Mouse (Mus musculus): ENCODE results near the gene Tedc1. TPM values are rescaled to one million over a fixed set of nuclear protein-coding genes. Genes with fewer than 3 reads are reported as not detected.

The Tedc1 gene
- polyA plus RNA-seq, 1 experiment = 4.2 TPM

DNA sequence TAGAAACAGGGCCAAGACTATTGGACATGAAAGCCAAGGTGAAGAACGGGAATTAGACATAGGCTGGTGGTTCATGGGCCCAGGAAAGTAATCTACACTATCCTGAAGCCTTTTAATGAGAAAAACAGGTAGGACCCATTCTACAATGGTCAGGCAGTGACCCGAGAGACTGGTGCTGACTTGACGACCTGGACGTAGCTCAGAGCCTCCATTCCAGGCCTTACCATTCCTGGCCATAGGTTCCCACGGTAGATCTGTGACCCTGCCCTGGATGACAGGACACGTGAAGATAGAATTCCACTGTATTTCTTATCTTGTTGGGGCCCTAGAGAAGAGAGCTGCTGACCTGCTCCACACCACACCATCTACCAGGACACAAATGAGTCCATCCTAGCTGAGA lies 17.9 kb upstream of the Tedc1 start:
- TF ChIP-seq POLR2A (IDR thresholded peaks at IDR 0.05; ENCODE audit: borderline replicate concordance, extremely low read depth, low read depth, low read length) = no peak
- no peak for TF ChIP-seq CTCF (IDR thresholded peaks at IDR 0.05; ENCODE audit: insufficient read depth, low read length)
- DNase-seq = no peak
- H3K4me1 ChIP-seq (ENCODE audit: control insufficient read depth, insufficient read depth, low read length) = peaks cover 19% of the 10 kb centered on the region
- 79% methylated on average over 6 of the region's 6 CpGs for WGBS
- H3K4me3 ChIP-seq (replicated peaks; ENCODE audit: extremely low read depth, low read depth, low read length) = no peak overlapping the region

DNA sequence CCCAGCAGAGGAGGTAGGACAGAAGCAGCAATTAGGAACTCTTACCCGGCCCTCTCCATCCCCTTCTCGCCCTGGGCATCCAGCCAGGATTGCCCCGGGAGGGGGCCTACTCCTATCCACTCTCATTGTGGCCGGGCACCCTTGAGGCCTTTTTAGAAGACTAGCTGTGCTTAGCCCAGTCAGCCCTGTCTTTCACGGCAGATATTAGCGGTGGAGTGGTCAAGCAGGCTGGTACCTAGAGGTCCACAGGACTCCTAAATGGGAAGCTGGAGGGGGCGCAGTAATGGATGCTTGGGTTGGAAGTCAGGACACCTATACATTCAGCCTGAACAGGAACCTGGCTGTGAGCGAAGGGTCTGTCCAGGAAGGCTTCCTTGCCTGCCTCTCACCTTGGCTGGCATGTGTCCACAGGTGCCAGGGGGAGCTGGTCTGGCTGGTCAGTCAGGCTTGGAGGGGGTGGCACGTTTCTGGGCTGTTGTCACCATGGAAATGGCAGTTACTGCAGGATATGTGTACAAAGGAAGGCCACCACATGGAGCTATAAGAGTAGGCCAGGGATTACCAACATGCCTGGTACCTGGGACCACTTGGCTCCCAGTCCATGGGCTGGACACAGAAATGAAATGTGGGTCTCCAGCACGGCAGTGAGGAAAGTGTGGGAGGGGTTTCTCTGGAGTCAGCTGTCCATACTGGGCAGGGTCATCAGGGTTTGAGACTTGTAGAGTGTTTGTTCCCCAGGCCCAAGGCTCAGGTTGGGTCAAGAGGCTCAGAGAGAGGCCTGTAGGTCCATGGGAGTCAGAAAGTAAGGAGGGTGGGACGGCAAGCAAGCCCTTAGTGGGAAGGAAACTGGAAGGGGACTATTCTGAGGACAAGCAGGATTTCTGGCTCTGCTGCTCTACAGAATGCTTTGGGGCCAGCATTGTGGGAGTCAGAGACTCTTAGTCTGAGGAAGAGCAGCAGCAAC lies 17.0 kb upstream of the Tedc1 start:
- DNase-seq = peak; percentile 79
- Histone ChIP-seq H3K4me1 (ENCODE audit: control insufficient read depth, insufficient read depth, low read length) (peaks cover 19% of the 10 kb centered on the region), H3K4me3 (replicated peaks; ENCODE audit: extremely low read depth, low read depth, low read length) (no peak overlapping the region)
- TF ChIP-seq POLR2A (IDR thresholded peaks at IDR 0.05; ENCODE audit: borderline replicate concordance, extremely low read depth, low read depth, low read length) (0 out of 2 replicates have a peak, but pooled peaks have one; percentile 21), CTCF (IDR thresholded peaks at IDR 0.05; ENCODE audit: insufficient read depth, low read length) (no peak)
- WGBS = 54% methylated on average over 11 of the region's 11 CpGs

DNA sequence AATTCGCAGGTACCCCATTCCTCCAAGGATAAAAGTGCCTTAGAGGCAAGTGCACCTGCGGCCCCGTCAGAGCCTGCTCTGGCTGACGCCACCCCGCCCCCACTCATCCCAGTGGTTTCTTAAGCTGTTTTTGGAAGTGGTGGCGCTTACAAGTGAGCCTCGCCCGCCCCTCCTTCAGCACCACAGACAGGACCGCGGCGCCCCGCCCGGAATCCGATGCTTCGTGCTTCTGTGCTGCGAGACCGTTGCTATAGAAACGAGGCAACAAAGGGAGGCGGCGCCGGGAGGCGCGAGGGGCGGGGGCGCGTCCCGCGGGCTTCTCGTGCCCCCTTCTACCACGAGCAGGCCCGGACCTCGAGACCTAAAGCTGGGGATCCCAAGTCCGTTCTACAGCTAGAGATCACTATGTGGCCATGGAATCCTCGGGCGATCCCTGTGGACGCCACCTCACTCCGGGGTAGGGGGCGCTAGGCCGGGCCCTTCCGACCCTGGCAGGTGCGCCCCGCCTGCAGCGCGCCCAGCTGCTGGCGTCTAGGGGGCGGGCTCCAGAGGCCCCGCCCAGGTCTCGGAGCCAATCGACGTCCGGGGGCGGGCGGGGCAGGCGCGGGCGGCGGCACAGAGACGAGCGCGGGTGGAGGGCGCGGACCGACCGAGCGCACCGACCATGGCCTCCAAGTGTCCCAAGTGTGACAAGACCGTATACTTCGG lies 16.2 kb upstream of the Tedc1 start, which contains the start of gene Crip2:
Gene Crip2, plus strand, starts transcription at position 329 of the 708 bp plus-strand sequence.
- Histone ChIP-seq H3K4me3 (replicated peaks; ENCODE audit: extremely low read depth, low read depth, low read length) (peak within 1 kb of the TSS; percentile 87), H3K4me1 (ENCODE audit: control insufficient read depth, insufficient read depth, low read length) (peaks cover 21% of the 10 kb centered on the region)
- TF ChIP-seq POLR2A (IDR thresholded peaks at IDR 0.05; ENCODE audit: borderline replicate concordance, extremely low read depth, low read depth, low read length) (peak; percentile 96), CTCF (IDR thresholded peaks at IDR 0.05; ENCODE audit: insufficient read depth, low read length) (no peak)
- DNase-seq = peak; percentile 94
- 1% methylated on average over 67 of the region's 68 CpGs for WGBS

DNA sequence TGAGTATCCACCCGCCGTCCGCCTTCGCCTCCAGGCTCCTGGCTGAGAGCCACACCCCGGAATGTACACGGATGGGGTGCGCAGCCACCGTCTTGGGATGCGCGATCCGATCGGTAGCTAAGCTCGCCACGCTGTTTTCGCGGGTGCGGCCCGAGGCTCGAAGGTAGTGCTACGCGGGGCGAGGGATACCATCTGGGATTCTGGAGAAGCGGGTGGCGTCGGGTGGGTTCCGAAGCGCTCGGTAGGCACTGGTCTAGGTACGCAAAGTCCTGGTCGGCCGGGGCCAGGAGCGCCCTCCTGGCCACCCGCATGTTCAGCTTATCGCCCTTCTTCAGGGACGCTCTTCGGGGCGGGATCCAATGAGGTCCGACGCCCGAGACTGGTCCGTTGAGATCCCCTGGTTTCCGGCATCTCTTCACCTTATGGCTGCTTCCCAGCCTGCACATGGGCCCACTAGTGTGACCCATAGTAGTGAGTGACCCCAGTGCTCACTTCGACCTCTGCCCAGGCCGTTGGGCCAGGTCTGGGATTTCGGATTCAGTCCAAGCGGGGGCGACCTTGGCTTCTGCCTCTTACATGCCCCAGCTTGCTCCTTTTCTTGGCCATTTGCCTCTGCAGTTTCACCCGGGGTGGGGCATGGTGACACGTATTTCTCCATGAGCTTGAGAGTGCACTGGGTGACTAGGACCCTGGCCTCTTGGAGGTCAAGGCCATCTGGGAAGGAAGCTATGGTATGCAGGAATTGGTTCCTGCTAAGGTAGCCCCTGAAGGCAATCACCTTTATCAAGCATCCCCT lies 15.4 kb upstream of the Tedc1 start:
- TF ChIP-seq CTCF (IDR thresholded peaks at IDR 0.05; ENCODE audit: insufficient read depth, low read length) = no peak
- TF ChIP-seq POLR2A (IDR thresholded peaks at IDR 0.05; ENCODE audit: borderline replicate concordance, extremely low read depth, low read depth, low read length) = no peak; the same call in 1 of the 2 replicates
- peak; percentile 68 for DNase-seq
- Histone ChIP-seq H3K4me3 (replicated peaks; ENCODE audit: extremely low read depth, low read depth, low read length) (peak overlapping the region; percentile 78), H3K4me1 (ENCODE audit: control insufficient read depth, insufficient read depth, low read length) (peaks cover 25% of the 10 kb centered on the region)
- 2% methylated on average over 49 of the region's 49 CpGs for whole genome bisulfite sequencing

DNA sequence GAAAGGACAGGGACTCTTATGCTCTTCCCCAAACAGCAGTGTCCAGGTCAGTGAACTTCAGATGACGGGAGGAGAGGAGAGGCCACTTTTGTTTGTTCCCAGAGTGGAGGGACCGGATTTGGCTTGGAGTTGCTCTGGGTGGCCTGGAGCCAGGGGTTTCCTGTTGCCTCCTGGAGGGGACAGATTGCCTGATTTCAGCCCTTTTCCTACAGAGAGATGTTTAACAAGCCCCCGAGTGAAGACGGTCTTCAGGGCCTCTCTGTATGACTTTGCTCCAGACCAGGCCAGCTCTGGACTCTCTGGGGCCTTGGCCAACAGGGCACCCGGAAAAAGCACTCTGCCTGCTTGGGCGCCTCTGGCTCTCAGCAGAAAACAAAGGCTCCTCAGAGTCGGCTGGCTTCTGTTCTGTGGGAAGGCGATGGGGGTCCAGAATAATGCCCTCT lies 14.7 kb upstream of the Tedc1 start:
- TF ChIP-seq POLR2A (IDR thresholded peaks at IDR 0.05; ENCODE audit: borderline replicate concordance, extremely low read depth, low read depth, low read length) = peak; percentile 51; the same call in 1 of the 2 replicates
- TF ChIP-seq CTCF (IDR thresholded peaks at IDR 0.05; ENCODE audit: insufficient read depth, low read length) = no peak
- peak overlapping the region; percentile 78 for H3K4me3 ChIP-seq (replicated peaks; ENCODE audit: extremely low read depth, low read depth, low read length)
- H3K4me1 ChIP-seq (ENCODE audit: control insufficient read depth, insufficient read depth, low read length) = peaks cover 33% of the 10 kb centered on the region
- WGBS = 17% methylated on average over 8 of the region's 8 CpGs
- peak; percentile 72 for DNase-seq

DNA sequence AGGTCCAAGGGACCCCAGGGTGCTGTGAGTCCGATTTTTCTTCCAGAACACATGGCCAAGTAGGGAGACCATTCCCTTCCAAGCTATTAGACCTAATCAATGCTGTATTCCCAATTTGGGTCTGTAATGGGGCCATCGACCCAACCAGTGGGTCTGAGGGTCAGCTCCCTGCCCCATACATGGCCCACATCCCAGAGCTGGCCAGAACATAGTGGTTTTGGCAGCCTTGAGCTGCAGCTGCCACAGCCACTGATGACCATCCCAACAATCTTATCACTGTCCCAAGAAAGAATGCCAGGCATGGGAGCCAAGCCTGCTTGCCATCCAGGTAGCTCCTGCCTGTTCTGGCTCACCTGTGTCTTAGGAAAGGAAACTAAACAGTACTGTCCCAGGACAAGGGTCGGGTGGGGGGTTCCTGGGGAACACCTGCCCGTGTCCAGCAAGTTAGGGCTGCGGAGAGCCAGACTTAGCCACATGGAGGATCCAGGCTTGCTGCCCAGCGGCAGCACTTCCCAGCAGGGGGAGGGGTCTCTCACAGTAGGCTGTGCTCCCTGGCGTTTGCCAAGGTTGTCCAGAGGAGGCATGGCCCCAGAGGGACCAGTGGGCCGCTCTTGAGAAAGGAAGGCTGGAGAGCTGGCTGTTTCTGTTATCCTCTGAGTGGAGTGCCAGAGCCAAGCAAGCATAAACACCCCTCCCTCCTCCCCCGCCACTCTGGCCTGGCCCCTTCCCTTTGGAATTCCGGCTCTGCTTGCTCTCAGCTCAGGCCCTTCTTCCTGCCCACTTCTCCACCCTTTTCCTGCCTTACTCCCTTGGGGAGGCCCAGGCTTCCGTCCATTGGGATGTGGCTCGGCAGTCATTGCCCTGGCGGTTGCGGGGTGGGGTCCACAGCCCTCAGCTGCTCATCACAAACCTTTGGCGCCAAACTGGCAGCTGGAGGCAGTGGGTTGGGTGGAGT lies 13.9 kb upstream of the Tedc1 start:
- TF ChIP-seq CTCF (IDR thresholded peaks at IDR 0.05; ENCODE audit: insufficient read depth, low read length) (no peak), POLR2A (IDR thresholded peaks at IDR 0.05; ENCODE audit: borderline replicate concordance, extremely low read depth, low read depth, low read length) (peak; percentile 66)
- Histone ChIP-seq H3K4me3 (replicated peaks; ENCODE audit: extremely low read depth, low read depth, low read length) (peak overlapping the region; percentile 78), H3K4me1 (ENCODE audit: control insufficient read depth, insufficient read depth, low read length) (peaks cover 40% of the 10 kb centered on the region)
- 9% methylated on average over 15 of the region's 15 CpGs for WGBS
- peak; percentile 83 for DNase-seq

DNA sequence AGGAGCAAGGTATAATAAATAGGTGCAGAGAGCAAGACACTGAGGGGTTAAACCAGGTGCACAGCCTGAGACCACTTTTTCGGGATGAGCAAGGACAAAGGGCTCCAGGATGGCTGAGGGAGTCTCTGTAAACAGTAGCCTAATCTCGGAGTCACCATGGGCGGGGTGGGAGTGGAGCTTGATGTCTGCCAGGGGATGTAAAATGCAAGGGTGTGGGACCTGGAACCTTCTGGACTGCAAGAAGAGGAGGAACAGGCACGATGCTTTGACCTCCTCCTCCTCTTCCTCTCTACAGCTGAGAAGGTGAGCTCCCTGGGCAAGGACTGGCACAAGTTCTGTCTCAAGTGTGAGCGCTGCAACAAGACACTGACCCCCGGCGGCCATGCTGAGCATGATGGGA lies 13.1 kb upstream of the Tedc1 start:
- WGBS = 20% methylated on average over 7 of the region's 7 CpGs
- H3K4me3 ChIP-seq (replicated peaks; ENCODE audit: extremely low read depth, low read depth, low read length) = peak overlapping the region; percentile 64
- peak; percentile 51 for DNase-seq
- TF ChIP-seq CTCF (IDR thresholded peaks at IDR 0.05; ENCODE audit: insufficient read depth, low read length) (no peak), POLR2A (IDR thresholded peaks at IDR 0.05; ENCODE audit: borderline replicate concordance, extremely low read depth, low read depth, low read length) (no peak)
- H3K4me1 ChIP-seq (ENCODE audit: control insufficient read depth, insufficient read depth, low read length) = peaks cover 43% of the 10 kb centered on the region

All from lung, adult 2 months (tissue).